Mouse (Mus musculus) gastrocnemius, postnatal 10 days (tissue): Measurements from ENCODE around the gene Mfap4. TPM values are rescaled to one million over a fixed set of nuclear protein-coding genes. Genes with fewer than 3 reads are reported as not detected.

Experiments used
- DNase-seq: peaks from one replicate; pipeline ENCODE4 v3.0.0; 2021; ENCODE audit warnings: mixed read lengths
- total RNA-seq, 2 experiments: library from RNA; stranded (reverse); gene quantifications; 2 replicates each; pipeline ENCODE4 v1.2.3; 2021

Mfap4 gene
- total RNA-seq, 2 experiments from 2014 or later = 245 to 288 TPM

DNA sequence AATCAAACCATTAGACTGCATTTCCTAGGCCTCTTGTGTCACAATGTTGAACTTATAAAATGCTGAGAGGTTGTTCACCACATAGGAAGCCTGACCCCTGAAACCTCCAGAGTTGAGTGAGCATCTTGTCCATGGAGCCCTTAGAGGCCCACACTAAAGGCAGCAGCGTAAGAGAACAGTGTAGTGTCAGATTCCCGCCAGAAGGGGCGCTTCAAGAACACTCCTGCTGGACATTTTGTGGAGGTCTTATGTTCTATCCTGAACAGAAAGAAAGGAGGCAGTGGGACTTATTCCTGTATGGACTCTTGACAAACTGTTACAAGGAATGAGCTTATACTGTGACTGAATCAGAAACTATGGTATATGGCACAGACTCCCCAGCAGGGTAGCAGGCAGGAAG, 29.7 kb downstream of the Mfap4 start:
- DNase-seq = peak; percentile 52

DNA sequence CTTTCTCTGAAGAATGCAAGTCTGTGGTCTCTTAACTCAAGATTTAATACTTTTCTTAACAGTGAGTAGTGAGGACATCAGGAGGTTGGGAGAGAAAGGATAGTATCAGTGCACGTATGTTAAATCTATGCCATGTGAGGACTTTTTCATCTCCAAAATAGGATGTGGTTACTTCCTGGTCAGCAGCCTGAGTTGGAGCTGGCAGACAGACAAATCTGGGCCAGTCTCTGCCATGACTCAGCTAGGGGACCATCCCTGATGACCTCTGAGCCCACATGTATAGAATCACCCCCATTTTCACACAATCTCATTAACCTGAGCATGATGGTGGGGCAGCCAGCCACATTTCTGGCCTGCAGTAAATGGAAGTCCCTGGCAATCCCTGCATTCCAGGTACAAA, 32.7 kb downstream of the Mfap4 start:
- DNase-seq = no peak

DNA sequence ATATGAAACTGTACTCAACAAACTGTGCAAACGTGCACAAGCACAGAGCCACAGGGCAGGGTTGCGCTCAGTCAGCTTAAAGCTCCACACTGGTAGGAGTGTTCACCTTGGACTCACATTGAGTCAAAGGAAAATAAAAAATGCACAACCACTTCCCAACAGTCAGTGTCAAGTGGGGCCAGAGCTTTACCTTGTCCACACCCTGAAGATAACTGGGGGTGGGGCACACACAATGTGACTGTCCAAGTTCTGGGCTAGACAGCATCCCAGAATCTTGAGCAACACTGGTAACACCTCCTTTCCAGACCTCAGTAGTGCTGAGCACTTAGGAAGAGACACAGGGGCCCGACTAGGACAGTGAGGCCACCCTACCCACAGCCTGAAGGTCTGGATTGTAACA, 33.6 kb downstream of the Mfap4 start:
- DNase-seq = no peak

DNA sequence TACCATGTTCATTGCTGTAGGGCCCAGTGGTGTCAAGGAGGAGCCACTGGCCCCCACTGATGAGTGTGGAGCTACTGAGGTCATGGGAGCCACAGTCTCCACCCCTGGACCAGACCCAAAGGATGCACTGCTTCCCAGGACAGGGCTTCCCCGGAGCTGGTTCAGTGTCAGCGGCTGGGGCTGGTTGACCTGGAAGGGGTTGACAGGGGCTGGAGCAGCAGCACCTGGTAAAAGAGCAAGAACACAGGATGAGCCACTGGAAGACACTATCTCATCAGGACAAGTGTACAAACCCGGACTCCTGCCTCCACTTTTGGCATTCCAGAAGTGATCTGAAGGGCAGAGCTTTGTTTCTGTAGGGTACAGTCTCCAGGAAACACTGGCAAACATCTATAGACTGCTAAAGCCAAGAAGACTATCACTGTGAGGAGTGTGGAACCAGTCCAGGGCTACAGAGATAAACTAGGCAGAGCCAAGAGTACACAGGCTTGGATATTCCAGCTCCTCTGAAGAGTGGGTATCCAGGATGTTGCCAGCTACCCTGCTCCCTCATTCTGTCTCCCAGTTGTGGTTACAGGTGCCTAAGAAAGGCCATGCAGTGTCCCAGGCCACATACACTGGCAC, 34.4 kb downstream of the Mfap4 start:
- no peak for DNase-seq

DNA sequence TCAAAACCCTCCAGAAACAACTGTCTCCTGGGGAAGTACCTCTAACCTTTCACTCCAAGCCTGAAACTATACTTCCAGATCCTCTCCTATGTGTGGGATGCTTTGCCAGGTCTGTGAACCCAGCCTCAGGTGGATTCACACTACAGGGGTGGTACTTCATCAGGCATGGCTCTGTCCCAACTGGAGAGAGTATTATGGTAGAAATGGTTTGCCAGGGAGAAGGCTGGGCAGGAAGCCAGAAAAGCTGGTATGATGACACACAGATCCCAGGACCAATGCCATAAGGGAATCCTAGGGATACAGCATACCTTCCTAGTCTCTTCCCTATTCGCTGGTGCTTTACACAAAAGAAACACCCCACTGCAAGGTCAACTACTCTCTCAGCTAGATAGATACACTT, 41.6 kb downstream of the Mfap4 start:
- DNase-seq = no peak

DNA sequence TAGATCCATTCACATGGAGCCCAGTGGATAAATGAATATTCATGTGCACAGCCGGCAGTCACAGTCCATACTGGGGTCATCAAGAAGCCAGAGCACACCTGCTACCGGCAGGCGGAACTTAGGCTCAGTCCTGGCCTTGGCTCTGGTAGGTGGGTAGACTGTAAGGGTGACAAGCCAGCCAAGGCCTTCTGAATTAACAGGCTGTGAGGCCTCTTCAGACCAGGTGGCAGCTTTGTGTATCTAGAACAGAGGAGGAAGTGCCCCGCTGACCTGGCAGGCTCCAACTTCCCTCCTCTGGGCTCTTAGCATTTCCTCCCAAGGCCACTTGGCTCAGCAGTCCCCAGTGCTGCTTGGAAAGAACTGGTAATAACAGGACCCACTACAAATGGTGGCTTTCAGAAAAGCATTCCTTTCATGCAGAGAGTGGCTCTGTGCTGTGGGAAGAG, 44.1 kb downstream of the Mfap4 start:
- no peak for DNase-seq

DNA sequence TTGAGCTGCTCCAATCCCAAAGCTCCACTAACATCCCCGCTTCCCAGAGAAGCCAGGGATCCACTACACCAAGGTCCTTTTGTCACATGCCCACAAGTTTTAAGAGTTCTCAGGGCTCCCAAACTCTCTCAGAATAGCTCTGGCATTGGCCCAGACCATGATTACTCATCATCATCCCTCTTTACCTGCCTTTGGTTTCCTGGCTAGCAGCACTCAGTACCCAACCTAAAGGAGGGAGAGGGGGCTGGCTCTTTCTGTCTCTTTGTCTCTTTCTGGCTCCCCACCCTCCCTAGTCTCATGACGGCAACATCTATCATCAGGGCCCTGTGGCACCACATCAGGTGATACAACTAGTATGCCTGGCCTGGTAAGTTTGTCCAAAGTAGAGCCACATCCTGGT, 47.6 kb downstream of the Mfap4 start:
- DNase-seq = no peak

DNA sequence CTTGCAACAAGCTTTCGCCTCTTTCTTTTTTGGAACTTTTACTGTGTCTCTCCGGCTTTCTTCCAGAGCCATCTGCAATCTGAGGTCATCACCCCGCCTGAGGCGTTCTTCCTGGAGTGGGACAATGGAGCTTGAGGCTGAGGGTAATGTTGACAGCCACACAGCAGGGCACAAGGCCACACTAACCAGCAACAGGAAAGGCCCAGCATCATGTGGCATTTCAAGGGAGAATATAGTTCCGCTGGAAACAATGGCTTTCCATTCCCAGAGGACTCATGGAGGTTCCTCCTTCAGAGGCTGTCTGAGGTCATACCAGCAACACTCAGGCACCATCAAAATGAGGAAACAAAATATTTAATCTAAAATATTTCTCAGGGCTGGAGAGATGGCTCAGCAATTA, 48.3 kb downstream of the Mfap4 start:
- no peak for DNase-seq

DNA sequence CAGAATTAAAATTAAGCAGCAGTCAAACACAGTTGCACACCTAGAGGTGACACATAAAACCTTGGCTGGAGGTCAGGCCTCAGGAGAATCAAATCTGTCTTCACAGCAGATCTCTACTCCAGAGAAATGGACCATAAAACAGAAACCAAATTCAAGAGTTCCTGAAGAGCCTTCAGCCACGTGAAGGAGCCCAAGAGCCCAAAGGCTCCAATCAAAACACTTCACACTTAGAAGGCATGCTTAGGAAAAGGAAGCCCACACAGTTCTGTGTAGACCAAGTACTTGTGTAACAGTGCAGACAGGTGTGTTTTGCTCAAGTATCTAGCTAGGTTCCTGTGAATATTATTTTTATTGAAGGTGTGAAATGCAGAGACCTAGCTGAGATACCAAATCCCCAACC, 50.3 kb downstream of the Mfap4 start:
- no peak for DNase-seq

DNA sequence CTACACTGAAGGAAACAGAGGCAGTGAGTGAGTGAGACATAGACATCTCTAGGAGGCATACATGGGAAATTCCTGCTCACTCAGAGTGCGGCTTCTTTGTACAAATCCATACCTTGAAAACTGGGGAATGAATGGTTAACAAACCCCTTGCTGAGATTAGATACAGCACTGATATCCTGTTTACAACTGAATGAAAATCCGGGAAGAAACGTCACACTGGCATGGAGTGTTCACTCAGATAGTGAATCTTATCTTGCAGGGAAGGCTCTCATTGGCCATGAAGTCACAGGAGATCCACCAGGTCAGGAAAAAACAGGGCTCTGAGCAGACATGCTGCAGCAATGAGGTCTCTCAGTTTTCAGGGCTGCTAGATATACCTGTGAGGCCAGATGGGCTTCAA, 51.7 kb downstream of the Mfap4 start:
- DNase-seq = no peak

DNA sequence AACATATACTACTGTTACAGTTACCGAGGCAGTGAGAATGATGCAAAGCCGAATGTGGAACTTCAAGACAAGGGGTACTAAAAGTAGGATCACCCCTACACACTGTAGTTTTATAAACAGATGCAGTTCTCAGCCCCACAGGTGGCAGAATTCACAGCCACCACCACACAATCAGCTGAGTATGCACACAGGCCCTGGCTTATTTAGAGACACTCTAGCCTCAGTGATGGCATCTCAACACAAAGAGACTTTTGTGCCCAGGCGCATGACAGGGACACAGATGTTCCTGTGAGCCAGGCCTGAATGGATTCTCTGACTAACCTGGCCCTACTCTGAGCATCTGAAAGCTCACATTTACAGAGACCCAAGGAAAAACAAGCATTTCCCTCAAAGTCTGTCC, 52.1 kb downstream of the Mfap4 start:
- no peak for DNase-seq

Other genes with a start within 250 kb of the Mfap4 start
- 10 to 100 TPM; 18.6 to 22.6 TPM for gene Aldh3a2, start 218.0 kb upstream of the Mfap4 start, total RNA-seq
- not detected for gene Slc47a2, start 142.6 kb upstream of the Mfap4 start, total RNA-seq
- 1 to 10 TPM; 4.2 to 5.0 TPM for gene Slc47a1, start 107.1 kb upstream of the Mfap4 start, total RNA-seq
- gene Rnf112, start 31.3 kb upstream of the Mfap4 start, total RNA-seq = 1 to 10 TPM; 2.0 to 2.6 TPM
- 10 to 100 TPM in 1 of 2 experiments, 1 to 10 TPM in 1; 8.4 to 12.9 TPM for gene Mapk7, start 9.0 kb downstream of the Mfap4 start, total RNA-seq
- 1 to 10 TPM; 5.9 to 9.7 TPM for gene B9d1, start 19.7 kb downstream of the Mfap4 start, total RNA-seq
- gene Epn2, start 94.3 kb downstream of the Mfap4 start, total RNA-seq = 10 to 100 TPM; 25.0 to 29.2 TPM
- 1 to 10 TPM; 7.0 to 8.0 TPM for gene Grap, start 167.8 kb downstream of the Mfap4 start, total RNA-seq
- gene Fam83g, start 198.7 kb downstream of the Mfap4 start, total RNA-seq = under 1 TPM; 0.16 to 0.41 TPM
- gene Slc5a10, start 235.4 kb downstream of the Mfap4 start, total RNA-seq = not detected